Mouse (Mus musculus) myocyte (in vitro differentiated cells): ENCODE results near the gene Dnah8.

Experiments
- CEBPB ChIP-seq: IDR thresholded peaks from 2 replicates; pipeline ENCODE4 v1.6.1; 2011; ENCODE audit warnings: mild to moderate bottlenecking, moderate library complexity; ENCODE audit not compliant: poor library complexity, insufficient read depth, severe bottlenecking
- E2F4 ChIP-seq: IDR thresholded peaks from one replicate; pipeline ENCODE4 v1.6.1; 2011; ENCODE audit warnings: mild to moderate bottlenecking, control low read depth, moderate library complexity; ENCODE audit not compliant: insufficient read depth
- MAX ChIP-seq: IDR thresholded peaks from one replicate; pipeline ENCODE4 v1.6.1; 2011; ENCODE audit warnings: low read depth, mild to moderate bottlenecking, control low read depth
- MYOD1 ChIP-seq, 3 experiments: IDR thresholded peaks; one replicate each; pipeline ENCODE4 v1.6.1; 2011; ENCODE audit warnings: control low read depth in 2 of 3, low read depth in 2 of 3, mild to moderate bottlenecking in 2 of 3, moderate library complexity in 1 of 3; ENCODE audit not compliant: insufficient read length in 2 of 3, control insufficient read depth in 1 of 3
- MYOG ChIP-seq, 3 experiments: IDR thresholded peaks; one replicate each; pipeline ENCODE4 v1.6.1; 2011; ENCODE audit warnings: control low read depth in 2 of 3, low read depth in 2 of 3, mild to moderate bottlenecking in 2 of 3; ENCODE audit not compliant: insufficient read length in 2 of 3, control insufficient read depth in 1 of 3, insufficient read depth in 1 of 3
- POLR2A ChIP-seq: IDR thresholded peaks from one replicate; pipeline ENCODE4 v1.6.1; 2011; ENCODE audit warnings: low read depth, mild to moderate bottlenecking, control low read depth, moderate library complexity; ENCODE audit not compliant: insufficient read length
- POLR2AphosphoS2 ChIP-seq: IDR thresholded peaks from one replicate; pipeline ENCODE4 v1.6.1; 2011; ENCODE audit warnings: low read depth, control low read depth; ENCODE audit not compliant: insufficient read length
- SRF ChIP-seq: IDR thresholded peaks from one replicate; pipeline ENCODE4 v1.6.1; 2011; ENCODE audit warnings: low read depth; ENCODE audit not compliant: control insufficient read depth, insufficient read length
- TCF12 ChIP-seq: IDR thresholded peaks from one replicate; pipeline ENCODE4 v1.6.1; 2011; ENCODE audit warnings: mild to moderate bottlenecking, control low read depth; ENCODE audit not compliant: poor library complexity, insufficient read depth, severe bottlenecking
- TCF3 ChIP-seq: IDR thresholded peaks from one replicate; pipeline ENCODE4 v1.6.1; 2011; ENCODE audit warnings: low read depth, control low read depth; ENCODE audit not compliant: insufficient read length
- USF1 ChIP-seq: IDR thresholded peaks from one replicate; pipeline ENCODE4 v1.6.1; 2011; ENCODE audit warnings: low read depth, mild to moderate bottlenecking, control low read depth, moderate library complexity

DNA sequence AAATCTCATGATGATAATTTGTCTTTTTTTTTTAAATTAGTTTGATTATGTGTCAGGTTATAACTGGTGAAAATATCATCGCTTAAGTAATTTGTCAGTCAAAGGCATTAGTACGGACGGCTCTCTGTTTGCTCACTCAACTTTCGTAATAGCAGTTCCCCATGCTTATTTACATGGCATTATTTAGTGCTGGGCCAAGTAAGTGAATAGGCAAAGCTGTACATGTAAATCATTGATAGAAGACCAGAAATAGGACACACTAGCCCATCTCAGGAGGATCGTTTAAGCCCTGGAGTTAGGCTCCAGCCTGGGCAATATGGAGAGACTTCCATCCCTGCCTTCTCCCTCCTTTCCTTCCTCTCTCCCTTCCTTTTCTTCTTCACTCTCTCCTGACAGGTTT is 16.7 kb downstream of the Dnah8 start:
- TF ChIP-seq MAX (no peak), POLR2A (no peak), CEBPB (no peak), TCF12 (no peak), MYOD1 (IDR thresholded peaks at IDR 0.05; ENCODE audit: control insufficient read depth in 1 of 3, insufficient read length in 2 of 3, low read depth in 2 of 3) (no peak), E2F4 (no peak), USF1 (no peak), POLR2AphosphoS2 (no peak), MYOG (IDR thresholded peaks at IDR 0.05; ENCODE audit: control insufficient read depth in 1 of 3, insufficient read depth in 1 of 3, insufficient read length in 2 of 3, low read depth in 2 of 3) (no peak), TCF3 (no peak), SRF (no peak)
